Mouse (Mus musculus) heart, adult 18-20 months (tissue): ENCODE data around the gene Bmpr1b. TPM values are rescaled to one million over a fixed set of nuclear protein-coding genes. Genes with fewer than 3 reads are reported as not detected.

Experiments used
- DNase-seq, 2 experiments: peaks; one replicate each; pipeline ENCODE4 v3.0.0; 2021 to 2022; ENCODE audit warnings: mixed read lengths in 1 of 2
- total RNA-seq, 2 experiments: library from RNA; stranded (reverse); gene quantifications; 2 replicates each; pipeline ENCODE4 v1.2.3; 2021

Gene Bmpr1b
- total RNA-seq, 2 experiments from 2014 or later: 0.15 TPM

DNA sequence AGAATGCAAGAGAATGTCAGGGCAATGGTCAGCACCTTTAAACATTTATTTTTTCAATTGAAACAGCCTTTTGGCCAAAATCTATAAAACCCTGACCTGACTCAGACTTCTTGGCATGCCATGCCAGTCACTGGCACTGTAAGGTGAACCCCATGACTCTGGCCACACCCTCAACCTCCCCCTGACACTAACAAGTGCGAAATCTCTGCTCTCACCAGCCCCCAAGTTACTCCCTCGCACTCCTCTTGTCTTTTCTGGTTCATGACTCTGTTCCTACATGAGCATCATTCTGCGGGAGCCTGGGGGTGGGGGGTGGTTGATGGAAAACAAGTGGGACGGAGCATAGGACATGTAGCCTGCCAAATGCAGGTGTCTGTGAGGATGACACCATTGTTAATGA, 135.1 kb downstream of the Bmpr1b start:
- DNase-seq: peak in 1 of 2 experiments; percentile 3

DNA sequence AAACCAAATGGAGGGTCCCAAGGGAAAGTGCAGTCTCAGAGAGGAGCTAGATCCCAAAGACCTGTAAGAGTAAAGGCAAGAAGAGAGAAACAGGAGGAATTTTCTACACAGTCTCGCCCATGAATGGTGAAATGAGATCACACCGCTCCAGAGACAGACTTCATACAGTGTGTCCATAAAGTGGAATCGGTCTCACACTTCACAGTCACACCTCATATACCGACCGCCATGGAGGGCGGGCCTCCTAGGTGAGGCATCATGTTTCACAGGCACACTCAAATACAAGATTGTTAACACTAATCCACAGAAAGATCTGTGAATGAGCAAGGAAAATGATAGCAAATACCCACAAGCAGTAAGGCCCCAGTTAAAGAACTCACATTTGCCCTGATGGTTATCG, 149.5 kb downstream of the Bmpr1b start:
- no peak for DNase-seq

DNA sequence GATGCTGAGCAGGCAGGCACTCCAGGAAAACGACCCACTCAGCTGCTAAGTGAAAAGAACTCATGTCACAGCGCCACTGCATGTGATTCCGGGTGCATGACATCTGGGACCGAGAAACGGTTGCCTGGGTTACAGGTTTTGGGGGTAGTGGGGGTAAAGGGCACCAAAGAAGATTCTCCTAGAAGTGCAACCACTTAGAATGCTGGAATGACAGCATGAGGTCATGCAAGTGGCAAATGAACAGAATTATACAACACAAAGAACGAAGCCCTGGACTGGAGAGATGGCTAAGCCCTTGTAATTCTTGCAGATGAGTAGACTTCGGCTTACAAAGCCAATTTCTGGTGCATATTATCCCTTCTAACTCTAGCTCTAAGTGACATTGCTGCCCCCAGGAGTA, 184.7 kb downstream of the Bmpr1b start:
- no peak for DNase-seq

DNA sequence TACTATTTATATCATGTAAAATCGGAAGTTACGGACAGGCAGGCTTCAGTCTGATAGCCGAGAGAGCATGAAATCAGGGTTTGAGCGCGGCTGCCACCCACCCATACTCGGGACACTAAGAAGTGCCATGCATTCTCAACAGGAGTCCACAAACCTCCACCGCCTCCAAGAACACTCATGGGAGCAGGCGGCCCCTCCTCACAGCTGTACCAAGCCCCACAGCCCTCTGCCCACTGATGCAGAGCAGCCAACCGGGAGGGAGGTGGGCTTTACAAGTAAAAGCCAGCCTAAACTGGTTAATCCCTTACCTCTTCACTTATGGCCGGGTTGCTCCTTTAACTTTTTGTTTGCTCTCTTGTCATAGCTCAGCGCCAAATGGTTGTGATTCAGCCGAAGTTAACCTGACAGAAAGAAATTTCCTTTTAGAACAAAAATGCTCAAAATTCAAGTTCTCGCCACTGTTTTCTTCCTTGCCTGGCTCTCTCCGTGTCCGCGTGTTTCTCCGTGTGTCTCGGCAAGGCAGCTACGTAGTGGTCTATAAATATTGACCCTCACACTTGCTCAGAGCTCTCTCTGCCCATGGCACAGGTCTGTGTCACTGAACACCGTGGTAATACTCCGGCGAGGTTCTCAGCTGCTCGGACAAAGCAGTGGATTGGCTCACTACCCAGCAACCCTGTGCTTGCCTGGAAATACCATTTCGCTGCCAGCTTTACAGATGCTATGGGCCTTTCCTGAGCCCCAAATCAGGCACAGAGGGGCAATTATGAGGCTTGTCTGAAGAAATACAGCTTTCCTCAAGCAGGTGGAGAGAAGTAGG, 187.4 kb downstream of the Bmpr1b start:
- no peak for DNase-seq

DNA sequence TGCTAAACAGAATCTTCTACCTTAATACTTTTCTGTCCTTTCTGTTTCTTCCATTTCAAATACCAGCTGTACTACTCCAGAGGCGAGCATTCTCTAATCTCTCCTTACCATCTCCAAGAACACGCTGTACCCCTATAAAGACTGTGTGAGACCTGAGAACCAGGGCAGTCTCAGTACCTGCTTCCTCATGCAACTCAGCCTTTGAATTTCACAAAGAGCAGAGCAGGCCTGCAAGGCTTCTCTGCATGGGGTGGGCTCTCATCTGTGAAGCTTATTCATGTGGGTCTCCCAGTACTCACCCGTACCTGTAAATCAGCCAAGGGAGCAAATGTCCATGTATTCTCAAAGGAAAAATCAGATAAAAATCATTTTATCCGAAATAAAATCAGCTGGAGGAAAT, 203.0 kb downstream of the Bmpr1b start:
- no peak for DNase-seq

DNA sequence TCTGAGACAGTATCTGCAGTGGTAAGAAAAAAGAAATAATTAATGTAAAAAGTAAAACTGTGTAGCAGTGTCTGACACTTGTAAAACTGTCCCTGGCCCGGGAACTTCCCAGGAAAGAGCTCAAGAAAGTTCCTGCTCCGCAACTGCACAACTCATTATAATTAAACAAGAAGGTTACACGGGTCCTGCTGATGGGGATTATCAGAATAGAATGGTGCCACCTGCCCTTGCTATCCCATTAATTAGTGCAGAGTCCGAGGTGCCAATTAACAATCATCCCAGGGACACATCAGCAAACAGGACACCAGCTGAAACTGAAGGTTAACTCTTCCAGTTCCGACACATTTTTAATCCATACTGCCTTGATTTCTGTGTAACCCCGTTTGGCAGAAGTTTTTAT, 216.3 kb downstream of the Bmpr1b start:
- no peak for DNase-seq

DNA sequence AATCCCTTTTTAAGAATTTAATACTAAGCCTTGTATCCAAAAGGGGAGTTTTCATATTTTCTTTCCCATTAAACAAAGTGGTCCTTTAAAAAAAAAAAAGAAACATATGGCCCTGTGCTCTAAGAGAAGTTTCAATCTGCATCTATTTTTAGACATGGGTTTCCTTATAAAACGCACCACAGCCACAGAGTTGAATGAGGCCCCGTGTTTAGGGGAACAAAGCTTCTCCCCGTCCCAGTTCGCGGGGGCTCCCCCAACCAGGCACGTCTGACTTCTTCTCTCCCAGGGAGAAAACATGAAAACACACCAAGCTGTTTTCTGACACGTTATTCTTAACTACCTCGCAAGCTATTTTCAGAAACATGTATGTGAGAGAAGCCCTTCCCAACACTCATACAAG, 218.6 kb downstream of the Bmpr1b start:
- DNase-seq: peak in 1 of 2 experiments; percentile 8

DNA sequence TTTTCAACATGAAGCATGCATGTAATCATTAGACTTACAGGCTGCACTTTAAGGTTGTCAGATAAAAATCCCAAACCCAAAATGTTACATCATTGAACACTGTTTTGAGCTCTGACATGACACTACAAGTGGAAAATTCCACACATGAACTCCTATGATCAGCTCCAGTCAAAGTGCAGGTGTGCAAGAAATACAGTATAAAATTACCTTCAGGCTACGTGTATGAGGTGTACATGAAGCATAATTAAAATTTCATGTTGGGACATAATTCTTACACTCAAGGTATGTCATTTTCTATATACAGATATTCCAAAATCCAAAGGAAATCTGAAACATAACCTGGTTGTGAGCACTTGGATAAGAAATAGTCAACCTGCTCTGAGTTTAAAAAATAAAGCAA, 220.7 kb downstream of the Bmpr1b start:
- no peak for DNase-seq

DNA sequence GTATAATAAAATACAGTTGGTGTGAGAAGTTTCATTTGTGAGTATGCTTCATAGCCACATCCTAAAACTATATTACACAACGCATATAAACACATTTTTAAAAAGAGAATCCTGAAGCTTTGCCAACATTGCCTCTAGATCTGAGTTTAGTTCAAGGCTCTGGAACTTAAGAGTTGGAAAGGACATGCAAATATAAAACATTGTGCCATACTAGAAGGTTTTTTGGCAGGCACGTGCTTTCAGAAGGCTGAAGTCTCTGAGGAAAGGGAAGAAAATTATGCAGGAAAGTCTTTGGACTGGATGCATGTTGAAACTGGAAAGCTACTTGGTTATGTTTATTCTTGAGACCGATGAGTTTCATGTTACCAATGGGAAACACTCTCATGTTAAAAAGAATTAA, 221.1 kb downstream of the Bmpr1b start:
- DNase-seq: no peak

DNA sequence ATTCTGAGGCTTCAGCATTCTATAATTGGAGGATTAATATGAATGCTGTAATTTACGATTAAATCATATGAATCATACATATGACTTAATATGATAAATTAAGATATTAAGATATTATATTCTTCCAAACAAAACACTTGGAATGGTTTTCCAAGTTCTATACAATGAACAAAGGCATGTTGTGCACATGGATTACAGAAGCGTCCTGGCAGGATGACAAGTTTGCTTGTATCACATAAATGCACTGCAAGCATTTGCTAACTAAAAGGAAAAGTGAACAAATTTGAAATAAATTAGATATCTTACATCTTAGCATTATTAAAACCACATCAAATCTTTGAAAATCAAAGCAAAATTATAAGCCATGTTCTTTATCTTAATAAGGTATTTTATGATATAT, 222.4 kb downstream of the Bmpr1b start:
- no peak for DNase-seq

DNA sequence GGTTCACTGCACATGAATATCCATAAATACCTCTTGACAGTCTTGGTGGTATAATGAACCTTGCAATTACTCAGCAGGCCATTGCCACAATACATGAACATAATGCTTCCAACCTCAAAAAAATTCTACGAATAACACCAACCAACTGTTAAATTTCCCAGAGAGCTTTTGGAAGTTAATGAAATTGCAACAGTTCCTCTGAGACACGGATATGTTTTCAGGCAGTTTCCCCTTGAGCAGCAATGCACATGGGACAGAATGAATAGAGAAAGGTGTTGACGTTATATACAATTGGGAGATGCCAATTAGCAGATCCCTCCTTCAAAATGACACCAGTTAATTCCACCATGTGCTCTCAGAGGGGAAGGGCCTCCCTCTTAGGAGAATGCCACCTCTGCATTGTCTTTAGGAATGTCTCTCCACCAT, 225.9 kb downstream of the Bmpr1b start:
- DNase-seq: no peak

DNA sequence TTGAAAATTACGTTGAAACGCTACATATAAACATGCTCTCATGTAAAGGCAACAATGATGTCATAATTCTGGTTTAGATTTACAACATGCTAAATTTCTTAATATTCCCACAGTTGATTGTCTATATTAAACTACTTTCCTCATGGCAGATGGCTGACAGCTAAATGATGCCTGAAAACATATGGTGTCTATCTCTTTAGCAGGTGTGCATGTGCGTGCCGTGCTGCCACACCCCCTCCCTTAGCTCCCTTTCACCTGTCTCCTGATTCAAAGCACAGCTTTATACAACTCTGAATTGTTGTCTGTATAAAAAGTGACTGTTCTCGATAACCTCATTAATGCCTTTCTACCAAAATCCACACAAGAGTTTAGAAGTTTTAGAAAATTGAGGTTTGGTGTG, 229.0 kb downstream of the Bmpr1b start:
- DNase-seq: no peak

DNA sequence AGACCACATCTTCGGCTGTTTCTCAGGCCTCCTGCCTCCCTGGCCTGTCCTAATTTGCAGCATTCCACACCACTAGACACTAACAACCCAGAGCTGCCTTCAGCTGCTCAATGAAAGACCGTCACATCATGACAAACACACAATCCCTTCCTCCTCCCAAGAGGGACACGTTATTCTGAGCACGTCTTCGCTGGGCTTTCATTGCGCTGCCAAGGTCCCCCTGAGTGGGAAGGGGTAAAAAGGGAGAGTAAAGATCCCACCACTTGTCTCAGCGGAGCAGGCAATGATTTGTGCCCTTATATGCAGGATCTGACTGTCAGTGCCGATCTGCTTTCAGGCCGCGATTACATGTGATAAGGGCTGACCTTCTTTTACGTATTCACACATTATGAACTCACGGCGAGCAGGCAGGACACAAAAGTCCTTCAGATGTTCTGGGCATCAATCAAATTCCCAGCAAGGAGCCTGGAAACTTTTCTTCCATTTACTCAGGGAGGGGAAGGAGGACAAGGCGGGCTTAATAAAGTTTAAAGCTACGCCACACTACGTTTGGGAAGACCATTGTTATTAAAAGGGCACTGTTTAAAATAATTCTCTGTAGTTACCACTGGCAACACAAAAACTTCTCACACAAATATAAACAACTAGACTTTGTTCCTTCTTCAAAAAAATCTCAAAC, 232.5 kb downstream of the Bmpr1b start:
- DNase-seq: no peak

DNA sequence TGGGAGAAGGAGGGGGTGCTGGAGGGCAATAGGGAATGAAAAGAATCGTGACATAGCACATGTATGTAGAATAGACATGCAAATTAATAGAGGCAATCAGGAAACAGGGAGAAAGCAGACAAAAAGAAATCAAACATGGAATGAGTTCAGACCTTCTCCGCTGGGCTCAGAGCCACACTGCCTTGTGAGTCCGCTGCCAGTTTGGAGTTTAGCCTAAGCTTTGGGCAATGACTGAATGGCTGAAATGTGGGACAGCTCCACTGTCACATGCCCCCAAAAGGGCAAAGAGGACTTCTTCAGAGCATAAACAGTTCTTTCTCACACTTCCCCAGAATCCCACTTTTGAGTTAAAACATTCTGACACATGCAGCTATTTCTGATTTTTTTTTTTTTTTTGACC, 236.3 kb downstream of the Bmpr1b start:
- DNase-seq: peak; percentile 54 to 60

DNA sequence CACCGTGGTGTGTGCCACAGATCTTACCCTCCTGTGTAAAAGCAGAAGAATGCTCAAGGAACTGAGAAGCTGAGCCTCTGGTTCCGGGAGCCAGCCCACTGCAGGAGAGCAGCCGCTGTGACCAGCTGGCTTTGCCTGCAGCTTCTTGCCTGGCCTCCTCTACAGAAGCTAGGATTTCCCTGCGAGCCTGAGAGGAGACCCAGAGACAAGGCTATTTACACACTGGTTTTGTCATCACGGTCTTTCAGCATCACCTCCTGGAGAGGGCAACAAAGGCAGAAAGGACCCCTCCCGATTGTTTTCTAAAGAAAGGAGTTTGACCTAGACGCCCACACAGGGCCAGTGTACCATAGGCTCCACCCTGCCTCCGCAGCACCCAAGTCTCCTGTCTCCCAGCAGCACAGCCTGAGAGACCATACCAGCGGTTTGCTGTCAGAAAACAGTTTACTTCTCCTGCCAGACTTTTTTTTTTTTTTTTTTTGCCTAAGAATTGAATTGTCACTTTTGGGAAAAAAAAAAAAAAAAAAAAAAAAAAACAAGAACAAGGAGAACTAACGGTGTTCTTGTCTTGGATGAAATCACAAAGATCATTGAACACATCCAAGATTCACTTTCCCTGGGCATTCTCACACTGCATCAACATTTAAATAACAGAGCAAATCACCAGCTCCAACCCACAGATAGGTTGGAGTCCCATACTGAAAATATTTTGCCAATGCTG, 237.7 kb downstream of the Bmpr1b start:
- no peak for DNase-seq

DNA sequence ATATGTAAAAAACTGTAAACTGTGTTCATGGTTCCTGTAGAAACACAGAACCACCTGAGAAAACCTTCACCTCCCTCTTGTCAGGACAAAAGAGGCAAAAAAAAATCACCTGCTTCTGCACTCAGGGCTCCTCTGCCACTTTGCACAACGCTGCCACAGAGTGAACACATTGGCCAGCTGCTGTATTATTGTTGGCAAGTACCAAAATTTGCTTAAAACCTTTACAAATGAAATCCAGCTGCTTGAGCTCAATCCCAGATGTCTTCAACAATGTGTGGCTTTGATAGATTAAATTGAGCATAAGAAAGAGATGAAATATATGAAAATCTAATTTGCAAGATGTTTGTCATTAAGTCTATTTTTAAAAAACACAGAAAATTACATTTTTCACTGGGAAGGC, 245.8 kb downstream of the Bmpr1b start:
- DNase-seq: no peak

DNA sequence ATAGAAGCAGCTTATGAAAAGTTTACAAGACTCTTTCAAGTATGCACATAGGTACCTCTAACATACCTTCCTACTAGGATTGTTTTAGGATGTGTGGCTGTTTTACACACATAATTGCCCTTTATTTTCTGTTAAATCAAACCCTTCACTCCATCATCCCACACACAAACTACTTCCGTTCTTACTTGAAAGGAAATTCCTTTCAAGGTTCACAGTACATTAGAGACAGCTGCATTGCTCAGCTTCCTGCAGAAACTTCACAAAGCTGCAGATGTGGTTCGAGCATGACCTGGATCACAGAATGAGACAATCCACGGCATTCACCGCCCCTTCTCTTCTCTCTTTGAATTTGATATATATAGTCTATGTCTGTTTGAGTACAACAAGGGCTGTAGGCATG, 248.1 kb downstream of the Bmpr1b start:
- no peak for DNase-seq

DNA sequence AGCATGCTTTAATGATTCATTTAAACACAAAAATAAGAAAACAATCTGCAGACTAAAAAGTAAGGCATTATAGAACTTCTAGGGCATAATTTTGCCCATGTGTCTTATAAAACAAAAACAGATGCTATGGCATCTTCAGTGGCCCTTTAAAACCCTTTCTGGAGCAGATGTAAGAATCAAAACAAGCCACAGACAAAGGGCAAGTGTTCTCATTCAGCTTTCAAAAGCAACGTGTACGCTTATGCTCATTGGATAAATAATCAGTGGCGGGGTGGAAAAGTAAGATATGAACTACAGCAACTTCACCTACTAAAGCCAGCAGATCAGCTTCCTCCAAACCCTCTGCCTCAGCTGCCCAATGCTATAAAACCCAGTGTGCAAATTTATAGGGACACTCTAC, 249.6 kb downstream of the Bmpr1b start:
- no peak for DNase-seq

DNA sequence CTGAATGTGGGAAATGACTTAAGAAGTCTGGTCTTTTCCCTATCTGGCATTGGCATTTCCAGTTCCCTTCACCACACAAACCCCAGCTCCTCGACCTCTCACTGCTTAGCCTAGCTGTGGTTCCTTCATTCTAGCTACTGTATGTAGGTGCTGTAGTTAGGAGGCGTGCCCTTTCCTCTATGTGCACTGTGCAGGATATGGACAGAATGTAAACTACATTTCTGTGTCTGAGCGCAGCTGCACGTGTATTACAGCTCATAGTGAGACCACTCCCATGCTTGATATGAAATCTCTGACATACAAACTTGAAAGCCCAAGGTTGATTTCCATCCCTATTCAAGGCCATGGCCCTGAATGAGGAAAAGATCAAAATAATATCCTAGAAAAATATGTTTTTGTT, 252.1 kb downstream of the Bmpr1b start:
- no peak for DNase-seq

DNA sequence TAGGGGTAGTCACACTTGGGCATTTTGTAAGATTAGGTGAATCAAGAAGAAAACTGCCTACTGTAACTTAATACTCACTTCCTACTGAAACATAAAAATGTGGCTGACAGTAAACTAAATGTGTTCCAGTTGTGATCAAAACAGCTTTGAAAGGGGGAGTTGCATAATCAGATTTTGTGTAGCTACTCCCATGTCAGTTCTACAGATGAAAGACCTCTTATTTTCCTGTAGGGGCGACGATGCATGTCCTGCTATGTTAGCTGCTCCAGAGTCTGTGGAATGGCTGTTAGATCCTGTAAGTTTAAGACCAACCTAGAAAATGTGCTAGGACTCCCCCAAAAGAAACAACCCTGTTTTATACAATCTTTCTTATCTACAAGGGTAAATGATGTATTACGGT, 253.2 kb downstream of the Bmpr1b start:
- DNase-seq: no peak

DNA sequence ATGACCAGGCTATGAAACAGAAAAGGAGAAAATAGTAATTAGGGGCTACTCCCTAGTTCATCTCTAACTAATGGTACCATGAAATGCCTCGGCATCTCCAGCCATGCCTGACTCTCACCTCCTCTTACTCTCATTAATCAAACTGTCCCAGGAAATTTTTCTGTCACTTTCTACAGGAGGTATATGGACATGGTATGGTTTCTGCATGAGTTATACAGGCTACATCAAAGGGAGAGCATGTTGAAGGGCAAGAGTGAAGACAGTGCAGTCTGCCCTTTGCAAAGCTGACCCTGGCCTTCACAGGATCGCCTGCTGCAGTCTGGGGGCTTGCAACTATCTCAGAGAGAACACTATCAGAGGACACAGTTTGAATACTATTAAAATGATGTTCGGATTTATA, 254.6 kb downstream of the Bmpr1b start:
- no peak for DNase-seq

DNA sequence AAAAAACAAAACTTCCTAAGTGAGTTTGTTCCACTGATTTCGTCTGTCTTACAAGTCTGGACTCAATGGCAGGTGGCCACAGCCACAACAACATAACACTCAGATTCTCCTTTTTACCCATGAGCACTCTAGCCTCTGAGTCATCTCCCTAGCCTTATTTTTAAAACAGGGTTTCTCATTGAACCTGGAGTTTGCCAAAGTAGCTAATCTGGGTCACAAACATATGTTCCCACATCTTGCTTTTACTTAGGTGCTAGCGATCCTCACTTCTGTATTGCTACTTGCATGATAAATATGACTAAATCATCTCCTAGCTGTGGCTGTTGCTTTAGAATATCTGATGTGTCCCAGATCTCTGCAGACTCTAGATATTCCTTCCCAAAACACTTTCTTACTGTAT, 260.1 kb downstream of the Bmpr1b start:
- no peak for DNase-seq

DNA sequence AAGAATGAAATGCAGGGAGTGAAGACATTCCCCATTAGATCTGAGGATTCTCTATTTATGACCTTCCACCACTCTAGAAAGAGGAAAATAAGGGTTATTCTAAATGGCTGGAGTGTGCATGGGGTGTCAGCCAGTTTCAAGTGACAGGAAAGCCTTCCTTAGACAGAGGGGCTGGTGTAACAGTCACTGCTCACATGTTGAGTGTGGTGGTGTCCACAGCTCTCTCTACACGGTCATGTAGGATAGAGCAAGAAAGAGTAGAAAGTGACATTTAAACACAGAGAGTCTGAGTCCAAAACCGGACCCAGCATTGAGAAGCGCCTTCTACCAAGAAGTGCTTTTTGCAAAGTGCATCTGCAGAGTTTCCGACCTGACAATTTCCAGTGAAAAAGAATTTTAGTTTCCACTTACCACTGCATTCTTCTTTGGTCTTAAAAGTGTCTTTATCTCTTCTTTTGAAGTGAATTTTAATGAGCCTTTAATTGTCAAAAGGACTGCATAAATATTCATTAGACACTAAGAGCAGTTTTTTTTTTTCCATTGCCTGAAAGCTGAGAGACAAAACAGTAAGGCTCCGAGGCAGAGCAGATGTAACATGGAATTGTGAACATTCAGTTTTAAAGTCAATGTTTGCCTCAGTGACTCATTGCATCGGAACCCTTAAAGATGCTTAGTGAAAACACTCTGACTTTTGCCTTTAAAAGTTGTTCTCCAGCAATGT, 263.2 kb downstream of the Bmpr1b start:
- DNase-seq: no peak
